Mouse (Mus musculus): Measurements from ENCODE around the gene Notum.

Notum gene

DNA sequence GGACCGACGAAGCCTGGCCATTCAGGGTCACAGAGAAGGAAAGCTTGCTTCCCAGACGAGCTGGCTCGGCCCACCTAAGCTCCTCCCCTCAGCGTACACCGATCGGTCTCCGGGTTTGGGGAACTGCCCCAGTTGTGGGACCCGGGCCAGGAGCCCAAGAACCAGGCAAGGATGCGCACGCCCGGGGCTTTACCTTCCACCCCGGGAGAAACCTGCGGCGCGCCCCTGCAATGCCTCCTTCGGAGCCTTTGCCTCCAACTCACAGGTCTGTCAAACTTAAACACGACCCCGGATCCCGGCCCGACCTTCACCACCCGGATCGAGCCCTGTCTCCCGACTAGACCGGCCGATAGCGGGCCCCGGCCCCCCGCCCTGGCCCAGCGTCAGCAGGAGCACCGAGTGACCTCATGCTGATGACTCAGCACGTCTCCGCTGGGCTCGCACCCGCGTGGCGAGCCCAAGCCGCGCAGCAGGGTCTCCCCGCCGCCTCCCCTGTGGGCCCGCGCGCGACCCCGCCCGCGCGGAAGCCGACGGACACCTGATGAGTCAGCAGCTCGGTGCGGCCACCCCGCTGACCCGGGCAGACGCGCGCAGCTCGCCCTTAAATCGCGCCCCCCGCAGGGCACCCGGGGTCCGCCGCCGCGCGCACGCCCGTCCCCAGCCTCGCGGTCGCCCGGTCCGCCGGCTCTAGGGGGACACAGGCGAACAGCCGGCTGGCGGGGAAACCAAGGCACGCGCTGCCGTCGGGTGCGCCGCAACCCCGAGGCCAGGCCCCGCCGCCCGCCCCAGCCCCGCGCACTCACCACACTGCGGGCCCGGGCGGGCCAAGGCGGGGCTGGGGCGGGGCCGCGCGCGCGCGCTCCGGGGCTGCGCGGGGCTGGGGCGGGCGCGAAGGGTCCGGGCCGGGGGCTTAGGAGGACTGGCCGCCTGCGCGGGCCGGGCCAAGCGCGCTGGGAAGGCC, 28.1 kb downstream of the Notum start:
- DNase-seq = peak; percentile 85

DNA sequence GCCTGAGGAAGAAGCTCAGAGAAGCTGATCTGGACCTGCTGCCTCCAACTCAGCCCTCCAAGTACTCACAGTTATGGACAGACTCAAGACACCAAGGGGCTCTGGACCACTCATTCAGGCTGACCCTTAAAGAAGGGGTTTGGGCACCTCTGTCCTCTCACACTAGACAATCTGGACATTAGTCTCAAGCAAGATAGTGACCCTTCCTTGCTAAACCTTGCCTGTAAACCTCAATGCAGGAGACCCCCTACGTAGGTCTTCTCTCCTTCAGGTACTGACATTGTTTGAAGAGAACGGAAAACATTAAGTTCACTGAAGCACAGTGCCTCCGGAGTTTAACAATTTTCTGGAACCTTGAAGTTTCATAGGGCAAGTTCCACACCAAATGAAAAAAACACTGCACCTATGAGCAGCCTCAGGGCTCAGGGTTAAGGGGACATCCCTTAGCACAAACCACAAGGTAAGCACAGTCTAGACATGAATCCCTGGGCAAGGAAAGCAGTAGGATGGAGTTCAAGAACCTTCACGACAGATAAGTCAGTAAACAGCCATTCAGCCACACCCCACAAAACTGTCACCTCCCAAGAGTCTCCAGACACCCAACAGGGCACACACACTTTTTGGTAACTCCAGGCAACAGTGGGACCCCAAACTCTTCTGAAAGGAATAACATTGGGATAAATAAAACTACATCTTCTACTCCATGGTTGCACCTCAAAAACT, 29.1 kb downstream of the Notum start:
- DNase-seq = no peak

DNA sequence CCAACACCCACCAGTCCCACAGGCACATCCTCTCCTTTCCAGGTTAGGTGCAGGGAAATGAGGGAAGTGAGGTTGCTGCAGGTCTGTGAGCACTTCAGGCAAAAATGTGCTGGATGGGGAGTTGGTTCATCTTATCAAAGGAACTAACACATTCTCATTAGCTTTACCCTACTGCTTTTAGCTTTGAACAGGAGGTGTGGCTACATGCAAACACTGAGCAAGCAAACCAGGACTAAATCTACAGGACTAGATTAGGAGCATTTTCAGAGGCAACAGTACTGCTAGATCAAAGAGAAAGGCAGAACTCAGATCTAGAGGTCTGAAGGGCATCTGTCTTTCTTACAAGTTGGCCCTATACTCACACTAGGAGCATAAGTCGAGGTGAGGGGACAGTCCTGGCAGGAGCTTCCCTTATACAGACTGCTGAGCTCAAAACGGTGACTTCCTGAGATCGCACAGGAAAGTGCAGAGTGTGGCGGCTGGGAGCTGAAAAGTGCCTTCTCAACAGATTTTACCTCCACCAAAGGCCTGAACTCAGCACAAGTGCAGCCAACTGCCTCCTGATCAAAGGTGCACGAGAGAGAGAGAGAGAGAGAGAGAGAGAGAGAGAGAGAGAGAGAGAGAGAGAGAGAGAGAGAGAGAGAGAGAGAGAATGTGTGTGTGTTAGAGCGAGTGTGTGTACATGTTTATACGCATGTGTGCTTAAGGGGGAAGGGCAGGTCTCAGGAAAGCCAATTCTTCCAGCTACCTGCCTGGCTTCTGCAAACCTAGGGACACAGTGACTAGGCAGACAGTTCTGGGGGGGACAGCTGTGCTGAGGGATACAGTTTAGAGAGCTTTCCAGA, 29.9 kb downstream of the Notum start:
- peak; percentile 51 for DNase-seq

- DNase-seq = peak; percentile 79
Measured at GRCm38 (mm10) chr11:120630401-120630871, 30.5 kb downstream of the Notum start.

- DNase-seq = peak; percentile 74
Measured at GRCm38 (mm10) chr11:120629911-120630310, 31.1 kb downstream of the Notum start.

- DNase-seq = peak; percentile 61
Measured at GRCm38 (mm10) chr11:120629341-120629730, 31.6 kb downstream of the Notum start.

- peak; percentile 10 for DNase-seq
Measured at GRCm38 (mm10) chr11:120628601-120629340, 32.2 kb downstream of the Notum start.

DNA sequence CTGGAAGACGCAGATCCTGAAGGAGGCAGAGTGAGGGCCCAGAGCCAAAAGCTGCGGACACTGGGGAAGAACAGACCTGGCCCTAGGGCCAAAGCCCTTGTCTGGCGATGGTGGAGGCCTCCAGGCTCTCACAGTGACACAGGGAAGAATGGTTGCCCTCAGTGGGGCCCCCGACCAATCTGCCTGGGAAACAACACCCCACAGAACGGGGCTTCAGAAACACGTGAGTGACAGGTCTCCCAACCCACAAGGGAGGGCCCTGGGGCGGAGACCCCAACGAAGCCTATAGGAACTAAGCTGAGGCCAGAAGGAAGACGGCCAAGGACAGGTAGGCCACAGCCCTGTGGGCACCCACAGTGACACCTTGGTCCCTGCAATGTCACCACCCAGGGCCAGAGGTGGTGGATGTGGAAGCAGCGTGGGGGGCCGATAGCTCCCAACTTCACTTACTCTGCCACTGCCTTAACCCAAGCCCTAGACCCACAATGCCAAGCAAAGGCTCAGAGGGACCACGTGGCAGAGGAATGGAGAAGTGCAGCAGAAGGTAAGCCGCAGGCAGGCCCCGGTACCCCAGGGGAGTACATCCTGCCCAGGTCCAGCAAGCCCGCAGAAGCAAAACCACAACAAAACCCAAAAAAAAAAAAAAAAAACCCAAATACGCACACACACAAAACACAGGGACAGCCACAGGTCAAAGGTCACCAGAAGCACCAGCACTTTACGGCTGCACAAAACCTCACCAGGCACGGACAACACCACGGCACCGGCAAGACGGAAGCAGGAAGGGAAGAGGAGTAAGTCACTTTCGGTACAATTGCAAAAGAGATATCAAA, 33.3 kb downstream of the Notum start:
- peak; percentile 30 for DNase-seq

- DNase-seq = peak; percentile 9
Measured at GRCm38 (mm10) chr11:120626785-120627467, 34.0 kb downstream of the Notum start.

GRCm38 (mm10) chr11:120625152-120625775, 35.7 kb downstream of the Notum start, which contains the start of gene Sirt7:
Gene Sirt7, minus strand, starts transcription at chr11:120625240.
- no peak for DNase-seq

- DNase-seq = peak; percentile 94
Measured at GRCm38 (mm10) chr11:120624680-120625111, 36.3 kb downstream of the Notum start.

DNA sequence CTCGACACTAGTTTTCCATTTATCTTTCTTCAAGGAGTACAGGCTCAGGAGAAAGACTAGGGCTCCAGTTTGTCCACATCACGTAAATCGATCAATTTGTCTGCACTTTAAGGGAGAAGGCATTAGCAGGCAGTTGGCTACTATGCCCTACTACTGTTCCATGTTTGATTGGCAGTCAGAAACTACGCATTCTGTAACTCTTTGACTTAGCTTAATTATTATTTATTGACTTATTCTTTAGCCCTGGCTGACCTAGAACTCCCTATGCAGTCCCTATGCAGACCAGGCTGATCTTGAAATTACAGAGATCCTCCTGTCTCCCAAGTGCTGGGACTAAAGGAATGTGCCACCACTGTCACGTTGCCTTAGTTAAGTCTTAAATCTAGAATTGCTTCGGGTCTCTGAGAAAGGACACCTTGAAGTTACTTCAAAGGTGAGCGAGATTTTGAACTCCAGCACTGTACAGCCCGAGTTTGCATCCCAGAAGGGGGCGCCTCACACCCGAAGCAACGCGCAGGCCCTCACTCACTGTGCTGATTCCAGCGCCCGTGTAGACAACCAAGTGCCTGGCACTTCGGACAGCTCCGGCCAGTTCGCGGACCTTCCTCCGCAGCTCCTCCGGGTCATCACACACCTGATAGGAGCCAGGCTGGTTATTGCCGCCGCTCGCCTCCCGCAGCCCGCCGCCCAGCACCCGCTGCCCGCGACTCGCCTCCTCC, 36.9 kb downstream of the Notum start:
- peak; percentile 86 for DNase-seq

DNA sequence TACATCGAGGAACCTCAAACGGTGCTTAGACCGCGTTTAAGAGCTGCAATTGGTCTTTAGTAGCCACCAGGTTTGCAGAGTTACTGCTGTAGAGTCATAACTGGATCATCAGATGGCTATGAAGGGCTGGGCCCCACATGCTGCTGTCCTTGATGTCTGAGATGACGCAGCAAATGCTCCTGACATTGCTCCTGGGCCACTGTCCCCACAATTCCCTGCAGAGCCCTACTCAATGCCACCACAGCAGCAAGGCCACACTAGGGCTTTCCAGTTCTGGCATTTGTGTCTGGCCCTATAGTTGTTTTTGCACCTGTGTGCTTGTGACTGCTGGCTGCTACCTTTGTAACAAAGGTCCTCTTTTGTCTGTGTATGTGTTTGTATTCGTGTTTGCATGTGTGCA, 38.2 kb downstream of the Notum start:
- no peak for DNase-seq

DNA sequence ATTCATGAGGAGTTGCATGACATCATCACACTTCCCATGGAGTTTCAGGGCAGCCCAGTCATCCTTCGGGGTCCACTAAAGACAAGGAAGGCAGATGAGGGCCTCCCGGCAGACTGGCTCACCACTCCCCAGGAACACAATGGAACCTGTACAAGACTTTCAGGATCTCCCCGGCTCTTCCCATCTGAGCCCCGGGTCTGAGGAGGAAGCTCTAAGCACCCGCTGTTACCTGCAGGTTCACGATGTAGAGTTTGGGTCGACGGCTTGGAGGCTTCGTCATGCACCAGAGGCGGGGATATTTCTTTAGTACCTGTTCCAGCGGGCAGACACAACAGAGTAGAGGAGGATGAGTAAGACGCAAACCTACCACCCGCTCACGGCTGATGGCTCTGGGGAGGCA, 40.8 kb downstream of the Notum start:
- DNase-seq = no peak

DNA sequence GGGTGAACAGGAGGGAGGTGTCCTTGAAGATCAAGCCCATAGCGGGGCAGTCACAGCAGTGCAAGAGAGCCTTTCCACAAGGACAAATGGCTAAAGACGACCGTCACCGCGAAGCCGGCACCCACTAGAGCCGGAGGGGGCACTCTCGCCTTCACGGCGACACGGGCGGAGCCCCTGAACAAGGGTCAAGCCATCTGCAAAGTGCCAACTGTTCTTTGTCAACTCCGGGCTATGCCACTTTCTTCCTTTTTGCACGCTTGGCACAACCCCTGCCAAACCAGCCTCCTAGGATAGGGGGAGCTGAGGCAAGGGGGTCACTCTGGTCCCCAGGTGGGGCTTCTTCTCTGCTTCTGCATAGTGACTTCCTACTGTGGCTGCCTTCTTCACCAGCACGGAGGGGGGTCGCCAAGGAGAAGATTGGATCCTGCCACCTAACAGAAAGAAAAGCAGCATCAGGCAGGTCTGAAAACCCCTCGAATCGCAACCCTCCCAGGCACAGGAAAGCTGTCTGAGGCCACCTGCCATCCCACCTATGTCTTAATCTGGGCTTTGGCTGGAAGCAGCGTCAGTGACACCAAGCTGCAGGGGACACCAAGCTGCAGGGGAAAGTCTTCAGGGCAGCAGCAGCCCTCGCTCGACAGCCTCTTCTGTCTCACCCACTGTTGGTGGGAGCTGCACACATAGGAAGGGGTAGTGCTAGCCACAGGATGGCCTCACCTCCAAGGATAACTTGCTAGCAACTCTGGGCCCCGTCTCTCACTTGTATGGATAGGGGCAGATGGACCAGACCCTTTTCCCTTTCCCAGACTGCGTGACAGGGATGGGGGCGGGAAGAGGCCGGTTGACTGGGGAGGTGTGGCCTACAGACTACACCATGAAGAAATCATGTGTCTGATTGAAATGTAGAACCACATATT, 42.1 kb downstream of the Notum start:
- DNase-seq = peak; percentile 26

GRCm38 (mm10) chr11:120617519-120618112, 43.4 kb downstream of the Notum start, which contains the start of gene Pcyt2:
Gene Pcyt2, minus strand, starts transcription at chr11:120617936.
- peak; percentile 96 for DNase-seq

GRCm38 (mm10) chr11:120616617-120617294, 44.2 kb downstream of the Notum start:
- DNase-seq = peak; percentile 55

All from kidney, postnatal 10 days (tissue).